Mouse (Mus musculus): ENCODE data around the gene Pank1. TPM values are rescaled to one million over a fixed set of nuclear protein-coding genes. Genes with fewer than 3 reads are reported as not detected.
A peak's percentile ranks its signal among the peaks of the same experiment; 100 is the strongest.

Gene Pank1
- polyA plus RNA-seq, 1 experiment from 2014 or later, result 10.7 TPM

GRCm38 (mm10) chr19:34886324-34886723, 7.1 kb upstream of the Pank1 start:
- H3K36me3 ChIP-seq (ENCODE audit: control insufficient read depth, insufficient read depth, low read length), result no peaks in the 10 kb centered on the region
- no peak for DNase-seq (ENCODE audit: low spot score)
- no peaks in the 10 kb centered on the region for H3K9me3 ChIP-seq (ENCODE audit: control insufficient read depth, low read length)
- H3K4me2 ChIP-seq (ENCODE audit: low read depth, low read length, severe bottlenecking), result no peak overlapping the region
- no peak for ATAC-seq (replicated peaks; ENCODE audit: low FRiP score)
- H3K4me1 ChIP-seq (replicated peaks; ENCODE audit: control insufficient read depth, insufficient read depth, low read length), result no peaks in the 10 kb centered on the region
- H3K4me3 ChIP-seq (ENCODE audit: low read depth, low read length), result no peak overlapping the region
- no peak overlapping the region for H3K27ac ChIP-seq (ENCODE audit: low read depth, low read length)
- no peak overlapping the region for H3K9ac ChIP-seq (ENCODE audit: low read length)
- WGBS, result 86% methylated on average over 4 of the region's 4 CpGs
- H3K27me3 ChIP-seq (ENCODE audit: control insufficient read depth, insufficient read depth, low read length), result no peaks in the 10 kb centered on the region

GRCm38 (mm10) chr19:34883526-34884224, 4.4 kb upstream of the Pank1 start:
- Histone ChIP-seq H3K4me3 (ENCODE audit: low read depth, low read length) (no peak overlapping the region), H3K36me3 (ENCODE audit: control insufficient read depth, insufficient read depth, low read length) (no peaks in the 10 kb centered on the region), H3K9ac (ENCODE audit: low read length) (no peak overlapping the region), H3K27ac (ENCODE audit: low read depth, low read length) (no peak overlapping the region), H3K9me3 (ENCODE audit: control insufficient read depth, low read length) (no peaks in the 10 kb centered on the region), H3K4me2 (ENCODE audit: low read depth, low read length, severe bottlenecking) (no peak overlapping the region), H3K4me1 (replicated peaks; ENCODE audit: control insufficient read depth, insufficient read depth, low read length) (no peaks in the 10 kb centered on the region), H3K27me3 (ENCODE audit: control insufficient read depth, insufficient read depth, low read length) (no peaks in the 10 kb centered on the region)
- WGBS, result 80% methylated on average over 3 of the region's 3 CpGs
- ATAC-seq (replicated peaks; ENCODE audit: low FRiP score) (no peak), DNase-seq (ENCODE audit: low spot score) (no peak)

GRCm38 (mm10) chr19:34882443-34882842, 3.2 kb upstream of the Pank1 start:
- Histone ChIP-seq H3K27ac (ENCODE audit: low read depth, low read length) (no peak overlapping the region), H3K4me3 (ENCODE audit: low read depth, low read length) (no peak overlapping the region), H3K4me2 (ENCODE audit: low read depth, low read length, severe bottlenecking) (no peak overlapping the region), H3K9ac (ENCODE audit: low read length) (no peak overlapping the region), H3K36me3 (ENCODE audit: control insufficient read depth, insufficient read depth, low read length) (no peaks in the 10 kb centered on the region), H3K27me3 (ENCODE audit: control insufficient read depth, insufficient read depth, low read length) (no peaks in the 10 kb centered on the region), H3K4me1 (replicated peaks; ENCODE audit: control insufficient read depth, insufficient read depth, low read length) (0 out of 2 replicates have a peak, but pooled peaks cover 1% of the 10 kb centered on the region), H3K9me3 (ENCODE audit: control insufficient read depth, low read length) (no peaks in the 10 kb centered on the region)
- 86% methylated on average over 2 of the region's 2 CpGs for WGBS
- DNase-seq (ENCODE audit: low spot score), result no peak
- ATAC-seq (replicated peaks; ENCODE audit: low FRiP score), result no peak

GRCm38 (mm10) chr19:34881160-34881559, 1.9 kb upstream of the Pank1 start:
- Histone ChIP-seq H3K27me3 (ENCODE audit: control insufficient read depth, insufficient read depth, low read length) (no peaks in the 10 kb centered on the region), H3K4me1 (replicated peaks; ENCODE audit: control insufficient read depth, insufficient read depth, low read length) (0 out of 2 replicates have a peak, but pooled peaks cover 1% of the 10 kb centered on the region), H3K4me3 (ENCODE audit: low read depth, low read length) (no peak overlapping the region), H3K4me2 (ENCODE audit: low read depth, low read length, severe bottlenecking) (no peak overlapping the region), H3K9ac (ENCODE audit: low read length) (no peak overlapping the region), H3K9me3 (ENCODE audit: control insufficient read depth, low read length) (no peaks in the 10 kb centered on the region), H3K36me3 (ENCODE audit: control insufficient read depth, insufficient read depth, low read length) (no peaks in the 10 kb centered on the region), H3K27ac (ENCODE audit: low read depth, low read length) (no peak overlapping the region)
- DNase-seq (ENCODE audit: low spot score) (no peak), ATAC-seq (replicated peaks; ENCODE audit: low FRiP score) (no peak)
- 83% methylated on average over 5 of the region's 5 CpGs for WGBS

DNA sequence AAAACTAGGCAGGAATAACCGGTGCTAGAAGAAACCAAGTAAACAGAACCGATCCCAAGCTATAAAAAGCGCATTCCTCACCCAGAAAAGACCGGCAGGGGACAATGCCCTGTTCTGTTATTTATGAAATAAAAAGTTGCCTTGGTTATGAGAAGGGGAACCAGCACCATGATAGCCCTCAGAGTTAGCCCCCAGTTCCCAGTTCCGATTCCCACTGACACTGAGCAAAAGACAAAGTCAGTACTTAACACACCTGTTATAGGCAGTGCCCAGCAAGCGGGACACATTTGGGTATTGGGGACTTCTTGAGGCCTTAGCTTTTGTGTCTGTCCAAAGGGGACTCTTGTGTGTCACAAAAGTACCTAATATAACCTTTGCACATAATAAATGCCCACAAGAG, 369 bp upstream of the Pank1 start:
- Histone ChIP-seq H3K4me3 (ENCODE audit: low read depth, low read length) (peak overlapping the region; percentile 87), H3K27ac (ENCODE audit: low read depth, low read length) (peak overlapping the region; percentile 98; the same call in 1 of the 2 replicates), H3K4me2 (ENCODE audit: low read depth, low read length, severe bottlenecking) (peak overlapping the region; percentile 56), H3K9ac (ENCODE audit: low read length) (peak overlapping the region; percentile 96), H3K27me3 (ENCODE audit: control insufficient read depth, insufficient read depth, low read length) (no peaks in the 10 kb centered on the region), H3K9me3 (ENCODE audit: control insufficient read depth, low read length) (no peaks in the 10 kb centered on the region), H3K36me3 (ENCODE audit: control insufficient read depth, insufficient read depth, low read length) (no peaks in the 10 kb centered on the region), H3K4me1 (replicated peaks; ENCODE audit: control insufficient read depth, insufficient read depth, low read length) (0 out of 2 replicates have a peak, but pooled peaks cover 1% of the 10 kb centered on the region)
- ATAC-seq (replicated peaks; ENCODE audit: low FRiP score) (no peak), DNase-seq (ENCODE audit: low spot score) (no peak)
- 28% methylated on average over 6 of the region's 6 CpGs for WGBS

DNA sequence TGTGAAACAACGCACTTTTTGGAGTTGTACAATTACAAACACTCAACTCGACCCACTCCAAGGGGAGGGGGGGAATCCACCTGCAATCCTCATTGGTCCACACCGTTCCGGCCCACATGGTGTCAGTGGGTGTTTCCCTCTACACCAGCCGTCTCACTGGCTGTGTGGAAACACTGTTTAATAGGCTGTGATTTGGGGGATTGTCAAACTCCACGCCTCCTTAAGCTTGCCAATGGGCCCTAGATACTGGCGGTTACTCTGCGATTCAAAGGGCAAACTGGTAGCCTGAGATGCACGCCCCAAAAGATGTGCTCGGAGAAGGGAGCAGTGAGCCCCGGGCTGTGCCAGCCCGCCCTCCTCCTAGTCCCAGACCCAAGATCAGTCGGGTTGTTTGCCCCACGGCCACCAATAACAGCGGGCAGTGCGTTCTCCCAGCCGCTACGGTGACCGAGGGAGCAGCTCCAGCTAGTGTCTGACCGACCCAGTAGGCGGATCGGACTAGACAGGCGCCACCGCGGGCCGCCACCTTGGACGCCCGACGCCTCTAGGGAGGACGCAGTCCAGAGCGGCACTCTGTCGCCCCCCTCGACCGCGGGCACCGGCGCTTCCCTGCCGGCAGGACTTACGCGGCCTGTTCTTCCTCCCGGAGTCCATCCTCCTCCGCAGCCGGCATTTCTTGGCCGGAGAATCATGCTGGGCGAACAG, 1.2 kb downstream of the Pank1 start:
- no peaks in the 10 kb centered on the region for H3K27me3 ChIP-seq (ENCODE audit: control insufficient read depth, insufficient read depth, low read length)
- peak overlapping the region; percentile 56 for H3K4me2 ChIP-seq (ENCODE audit: low read depth, low read length, severe bottlenecking)
- H3K4me1 ChIP-seq (replicated peaks; ENCODE audit: control insufficient read depth, insufficient read depth, low read length), result 0 out of 2 replicates have a peak, but pooled peaks cover 1% of the 10 kb centered on the region
- H3K4me3 ChIP-seq (ENCODE audit: low read depth, low read length), result peak overlapping the region; percentile 87
- WGBS, result 0% methylated on average over 41 of the region's 45 CpGs
- H3K27ac ChIP-seq (ENCODE audit: low read depth, low read length), result peak overlapping the region; percentile 98
- H3K9me3 ChIP-seq (ENCODE audit: control insufficient read depth, low read length), result no peaks in the 10 kb centered on the region
- H3K36me3 ChIP-seq (ENCODE audit: control insufficient read depth, insufficient read depth, low read length), result no peaks in the 10 kb centered on the region
- DNase-seq (ENCODE audit: low spot score) (peak; percentile 88), ATAC-seq (replicated peaks; ENCODE audit: low FRiP score) (peak; percentile 97)
- peak overlapping the region; percentile 96 for H3K9ac ChIP-seq (ENCODE audit: low read length)

DNA sequence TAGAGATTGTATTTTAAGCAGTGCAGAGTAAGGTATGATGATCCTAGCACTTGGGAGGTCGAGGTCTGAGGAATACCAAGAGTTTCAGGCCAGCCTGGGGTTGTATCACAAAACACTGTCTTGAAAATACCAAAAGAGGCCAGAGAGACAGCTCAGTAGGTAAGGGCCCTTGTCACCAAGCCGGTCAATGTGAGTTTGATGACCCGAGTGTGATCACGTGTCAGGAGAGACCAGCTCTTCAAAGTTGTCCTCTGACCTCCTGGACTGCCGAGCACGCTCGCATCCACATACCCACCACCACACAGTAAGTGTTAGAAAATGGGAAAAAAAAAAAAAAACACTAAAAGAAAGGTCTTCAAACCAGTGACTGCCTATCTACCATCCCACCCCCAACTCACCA, 2.6 kb downstream of the Pank1 start:
- no peak overlapping the region for H3K27ac ChIP-seq (ENCODE audit: low read depth, low read length)
- DNase-seq (ENCODE audit: low spot score) (no peak), ATAC-seq (replicated peaks; ENCODE audit: low FRiP score) (no peak)
- H3K4me1 ChIP-seq (replicated peaks; ENCODE audit: control insufficient read depth, insufficient read depth, low read length), result 0 out of 2 replicates have a peak, but pooled peaks cover 1% of the 10 kb centered on the region
- no peak overlapping the region for H3K9ac ChIP-seq (ENCODE audit: low read length)
- H3K4me3 ChIP-seq (ENCODE audit: low read depth, low read length), result no peak overlapping the region
- H3K36me3 ChIP-seq (ENCODE audit: control insufficient read depth, insufficient read depth, low read length), result no peaks in the 10 kb centered on the region
- no peak overlapping the region for H3K4me2 ChIP-seq (ENCODE audit: low read depth, low read length, severe bottlenecking)
- no peaks in the 10 kb centered on the region for H3K27me3 ChIP-seq (ENCODE audit: control insufficient read depth, insufficient read depth, low read length)
- WGBS, result 80% methylated on average over 7 of the region's 7 CpGs
- H3K9me3 ChIP-seq (ENCODE audit: control insufficient read depth, low read length), result no peaks in the 10 kb centered on the region

DNA sequence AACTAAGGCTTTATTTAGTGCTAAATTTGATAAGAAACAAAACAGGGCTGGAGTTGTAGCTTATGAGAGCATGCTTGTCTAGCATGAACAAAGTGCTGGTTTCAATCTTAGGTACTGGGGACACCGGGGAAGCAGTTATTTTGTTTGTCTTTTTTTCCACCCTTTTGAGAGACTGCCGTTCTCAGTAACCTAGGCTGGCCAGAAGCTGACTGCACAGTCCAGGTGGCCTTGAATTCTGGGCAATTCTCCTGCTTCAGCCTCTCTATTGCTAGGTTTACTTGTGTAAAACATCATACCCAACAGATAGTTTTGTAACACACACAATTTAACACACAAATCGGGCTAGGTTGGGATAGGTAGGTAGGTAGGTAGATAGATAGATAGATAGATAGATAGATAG, 9.9 kb downstream of the Pank1 start:
- no peak for DNase-seq (ENCODE audit: low spot score)
- no peaks in the 10 kb centered on the region for H3K36me3 ChIP-seq (ENCODE audit: control insufficient read depth, insufficient read depth, low read length)
- no peaks in the 10 kb centered on the region for H3K4me1 ChIP-seq (replicated peaks; ENCODE audit: control insufficient read depth, insufficient read depth, low read length)
- H3K9me3 ChIP-seq (ENCODE audit: control insufficient read depth, low read length), result no peaks in the 10 kb centered on the region
- H3K4me2 ChIP-seq (ENCODE audit: low read depth, low read length, severe bottlenecking), result no peak overlapping the region
- no peak for ATAC-seq (replicated peaks; ENCODE audit: low FRiP score)
- H3K4me3 ChIP-seq (ENCODE audit: low read depth, low read length), result no peak overlapping the region
- H3K27me3 ChIP-seq (ENCODE audit: control insufficient read depth, insufficient read depth, low read length), result no peaks in the 10 kb centered on the region
- 84% methylated on average over 3 of the region's 3 CpGs for WGBS
- no peak overlapping the region for H3K9ac ChIP-seq (ENCODE audit: low read length)
- H3K27ac ChIP-seq (ENCODE audit: low read depth, low read length), result no peak overlapping the region

Data from forebrain, embryonic 11.5 days (tissue).